Mouse (Mus musculus): ENCODE data around the gene Ski.

Ski gene

DNA sequence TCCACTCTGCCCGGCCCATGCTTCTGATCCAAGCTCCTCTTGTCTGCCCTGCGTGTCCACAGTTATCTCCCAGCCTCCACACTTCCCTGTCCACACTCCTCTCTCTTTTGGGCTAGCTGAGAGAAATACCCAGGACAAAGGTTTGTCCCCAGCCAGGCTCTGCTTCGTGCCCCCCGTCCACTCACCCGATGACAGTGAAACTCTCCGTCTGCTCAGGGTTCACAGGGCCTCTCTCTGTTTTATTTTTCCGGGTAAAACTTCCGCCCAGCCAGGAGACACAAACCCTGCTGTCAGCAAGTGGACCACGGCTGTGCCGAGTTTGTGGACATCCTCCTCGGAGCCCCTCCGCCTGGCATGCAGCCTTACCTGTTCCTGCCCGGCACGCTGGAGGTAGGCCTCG lies 94.0 kb downstream of the Ski start:
- no peak for DNase-seq

DNA sequence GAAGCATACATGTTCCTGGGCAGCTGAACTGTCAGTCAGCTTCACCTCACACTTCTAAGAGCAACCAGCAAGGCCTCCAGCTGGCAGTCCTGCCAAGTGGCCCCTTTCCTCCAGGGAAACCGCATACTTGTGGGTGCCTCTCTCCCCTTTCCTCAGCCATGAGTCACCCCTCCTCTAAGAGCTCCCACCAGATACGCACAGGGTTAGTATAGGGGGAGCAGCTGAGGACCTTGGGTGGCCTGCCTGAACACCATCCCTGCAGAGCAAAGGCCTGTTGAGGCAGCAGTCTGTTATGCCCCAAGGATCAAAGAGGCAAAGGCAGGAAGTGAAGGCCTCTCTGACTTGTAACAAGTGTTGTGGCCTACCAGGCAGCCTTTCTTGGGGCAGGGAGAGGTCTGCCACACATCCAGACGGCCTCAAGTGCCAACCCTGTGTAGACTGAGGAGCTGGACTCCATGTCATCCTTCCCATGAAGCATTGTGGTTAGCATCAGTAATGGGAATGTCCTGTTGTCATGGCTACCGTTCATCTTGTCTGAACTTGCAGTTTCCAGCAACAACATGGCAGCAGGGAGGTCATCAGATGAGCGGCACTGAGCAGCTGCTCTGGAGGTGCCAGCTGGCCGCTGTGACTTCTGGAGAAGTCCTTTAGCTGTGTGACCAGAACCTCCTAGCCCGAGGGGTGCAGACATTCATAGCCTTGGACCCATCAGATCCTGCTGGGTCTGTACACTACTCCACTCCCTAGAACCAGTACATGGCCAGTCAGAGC lies 95.6 kb downstream of the Ski start:
- peak; percentile 34 to 58 for DNase-seq

DNA sequence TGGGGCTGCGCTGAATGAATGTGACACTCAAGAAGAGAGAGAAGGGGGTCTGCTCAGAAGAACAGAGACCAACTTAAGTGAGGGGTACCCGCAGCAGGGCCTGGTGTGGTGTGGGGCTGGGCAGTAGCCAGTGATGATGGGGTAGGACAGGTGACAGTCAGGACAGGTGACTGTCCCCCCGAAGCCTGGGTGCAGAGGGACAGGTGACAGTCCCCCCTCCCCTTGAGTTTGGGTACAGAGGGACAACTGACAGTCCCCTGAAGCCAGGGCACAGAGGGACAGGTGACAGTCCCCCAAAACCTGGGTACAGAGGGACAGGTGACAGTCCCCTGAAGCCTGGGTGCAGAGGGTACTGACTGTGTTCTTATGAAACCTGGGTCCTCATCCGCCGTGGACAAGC lies 96.2 kb downstream of the Ski start:
- no peak for DNase-seq

DNA sequence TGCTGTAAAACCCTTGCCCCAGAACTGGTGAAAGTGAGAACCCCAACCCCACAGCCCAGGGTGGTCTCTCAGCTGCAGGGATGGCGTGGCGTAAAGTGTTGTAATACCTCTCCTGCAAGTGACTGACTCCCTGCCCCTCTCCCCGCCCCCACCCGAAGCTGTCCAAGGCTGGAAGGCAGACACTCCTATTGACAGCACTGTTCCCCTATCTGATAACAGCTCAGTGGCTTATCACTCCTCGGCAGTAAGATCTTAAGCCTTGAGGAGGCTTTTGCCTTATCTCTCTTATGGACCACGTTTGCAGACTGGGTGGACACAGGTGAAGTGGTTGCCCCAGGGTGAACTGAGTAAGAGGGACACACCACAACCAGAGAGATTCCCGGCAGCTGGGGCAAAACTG lies 97.1 kb downstream of the Ski start:
- DNase-seq = no peak

DNA sequence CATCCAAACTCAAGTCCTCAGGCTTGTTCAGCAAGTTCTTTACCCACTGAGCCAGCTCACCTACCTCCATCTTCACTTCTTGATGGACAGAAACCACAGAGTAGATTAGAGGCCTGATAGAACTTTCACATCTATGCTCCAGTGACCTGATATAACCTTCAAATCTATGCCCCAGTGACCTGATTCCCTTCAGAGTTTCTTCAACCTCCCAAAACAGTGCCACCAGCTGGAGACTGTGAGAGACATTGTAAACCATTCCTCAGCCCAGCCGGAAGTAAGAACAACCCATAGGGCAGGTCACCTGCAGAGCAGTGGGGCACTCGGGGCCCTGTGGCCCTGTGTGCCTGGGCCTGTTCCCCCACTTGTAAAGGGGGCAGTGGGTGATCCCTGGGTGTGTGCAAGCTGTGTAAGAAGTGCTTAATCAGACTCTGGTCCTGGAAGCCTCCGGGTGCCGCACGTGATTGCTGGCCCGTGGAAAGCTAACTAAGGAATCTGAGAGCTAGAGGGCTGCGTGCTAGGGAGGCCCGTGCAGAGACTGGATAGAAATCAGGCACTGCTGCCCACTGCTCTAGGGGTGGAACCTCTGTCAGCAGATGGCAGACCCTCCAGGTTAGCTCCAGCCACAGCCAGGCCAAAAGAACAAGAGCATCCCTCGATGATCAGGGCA lies 98.4 kb downstream of the Ski start:
- DNase-seq = no peak

DNA sequence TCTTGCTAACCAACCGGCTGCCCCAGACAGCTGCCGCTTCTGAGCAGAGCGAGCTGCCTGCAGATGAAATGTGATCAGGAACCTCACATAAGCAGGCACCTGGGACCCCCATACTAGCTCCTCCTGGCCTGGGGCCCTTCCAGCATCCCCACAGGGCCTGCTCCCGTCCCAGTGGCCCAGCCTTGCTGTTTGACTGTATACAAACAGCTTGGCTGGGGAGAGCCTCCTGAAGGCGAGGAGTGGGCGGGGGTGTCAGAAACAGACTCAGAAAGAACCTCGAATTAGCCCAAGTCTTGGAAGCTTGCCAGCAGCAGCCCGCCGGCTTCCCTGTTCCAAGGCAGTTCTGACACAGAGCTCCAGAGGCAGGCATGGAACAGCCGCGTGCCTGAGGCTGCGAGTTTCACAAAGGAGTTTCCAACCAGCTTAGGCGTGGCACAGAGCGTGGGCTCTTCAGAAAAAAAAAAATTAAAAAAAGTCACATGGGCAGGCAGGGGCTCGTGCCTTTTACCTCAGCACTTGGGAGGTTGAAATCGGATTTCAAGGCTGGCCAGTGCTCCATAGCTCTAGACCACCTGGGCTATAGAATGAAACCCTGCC lies 99.8 kb downstream of the Ski start:
- DNase-seq = peak; percentile 88 to 93

DNA sequence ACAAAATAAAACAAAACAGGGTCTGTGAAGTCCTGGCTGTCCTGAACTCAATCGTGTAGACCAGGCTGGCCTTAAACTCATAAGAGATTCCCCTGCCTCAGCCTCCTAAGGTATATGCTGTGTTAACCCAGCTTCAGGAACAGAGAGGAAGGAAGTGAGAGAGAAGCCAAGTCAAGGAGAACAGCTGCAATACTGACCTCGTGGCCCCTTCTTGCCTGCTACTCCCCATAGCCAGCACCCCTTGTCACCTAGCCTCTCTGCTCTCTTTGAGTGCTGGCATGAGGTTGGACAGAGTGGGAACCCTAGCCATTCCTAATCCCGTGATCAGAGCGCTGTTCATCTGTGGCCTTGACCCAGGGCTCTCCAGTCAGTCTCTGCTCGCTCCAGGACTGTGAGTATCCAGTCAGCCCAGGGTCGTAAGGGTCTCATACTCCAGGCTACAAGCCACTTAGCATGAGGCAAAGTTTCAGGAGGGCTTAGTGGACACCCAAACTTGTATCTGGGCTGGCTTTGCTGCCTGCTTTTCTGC lies 100.4 kb downstream of the Ski start:
- no peak for DNase-seq

DNA sequence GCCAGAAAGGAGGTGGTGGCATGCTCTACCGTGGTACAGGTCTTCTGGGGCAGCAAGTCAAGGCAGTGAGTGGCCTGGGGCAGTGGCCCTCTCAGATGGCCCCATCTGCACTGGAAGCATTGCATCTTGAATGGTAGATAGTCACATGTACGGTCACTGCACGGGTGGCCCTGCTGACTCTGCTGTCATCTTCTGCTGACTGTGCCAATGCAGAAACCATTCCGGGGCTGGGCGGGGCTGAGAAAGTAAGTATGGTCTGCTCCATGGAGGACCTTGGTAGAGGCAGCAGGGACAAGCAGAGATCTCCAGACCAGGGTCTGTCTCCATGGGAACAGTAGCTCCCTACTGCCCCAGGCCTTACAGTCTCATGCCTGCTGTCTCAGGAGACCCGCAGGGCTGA lies 101.2 kb downstream of the Ski start:
- no peak for DNase-seq

DNA sequence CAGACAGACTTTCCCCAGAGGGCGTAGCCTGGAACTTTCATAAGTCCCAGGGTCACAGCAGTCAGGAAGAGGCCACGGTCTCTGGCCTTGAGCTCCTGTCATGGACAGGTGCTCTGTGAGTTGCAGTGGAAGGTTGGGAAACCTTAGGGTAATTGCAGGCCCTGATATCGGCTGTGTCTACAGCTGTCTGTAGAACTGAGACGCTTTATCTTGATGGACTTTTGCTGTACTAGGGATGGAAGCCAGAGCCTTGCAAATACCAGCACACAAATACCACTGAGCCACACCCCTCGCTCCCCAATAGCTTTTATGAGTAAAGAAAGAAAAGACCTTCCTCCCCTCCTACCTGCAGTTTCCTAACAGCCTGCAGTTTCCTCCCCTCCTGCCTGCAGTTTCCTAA lies 101.8 kb downstream of the Ski start:
- DNase-seq = no peak

DNA sequence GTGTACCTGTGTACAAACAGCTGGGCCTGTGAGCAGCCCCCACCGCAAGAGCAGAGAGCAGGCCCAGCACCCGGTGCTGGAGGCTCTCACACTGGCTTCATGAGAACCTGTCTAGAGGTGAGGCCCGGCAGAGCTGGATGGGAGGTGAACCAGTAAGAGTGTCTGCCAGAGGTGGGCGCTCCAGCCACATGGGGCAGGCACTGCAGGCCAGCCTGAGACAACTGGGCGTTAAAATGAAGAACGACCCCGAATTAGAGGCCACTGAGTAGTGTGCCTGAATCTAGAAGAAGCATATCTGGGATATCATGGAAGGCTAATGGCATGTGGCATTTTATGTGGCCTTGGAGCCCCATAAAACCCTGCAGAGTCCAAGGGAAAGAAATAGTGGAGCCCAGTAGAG lies 102.4 kb downstream of the Ski start:
- DNase-seq = no peak

DNA sequence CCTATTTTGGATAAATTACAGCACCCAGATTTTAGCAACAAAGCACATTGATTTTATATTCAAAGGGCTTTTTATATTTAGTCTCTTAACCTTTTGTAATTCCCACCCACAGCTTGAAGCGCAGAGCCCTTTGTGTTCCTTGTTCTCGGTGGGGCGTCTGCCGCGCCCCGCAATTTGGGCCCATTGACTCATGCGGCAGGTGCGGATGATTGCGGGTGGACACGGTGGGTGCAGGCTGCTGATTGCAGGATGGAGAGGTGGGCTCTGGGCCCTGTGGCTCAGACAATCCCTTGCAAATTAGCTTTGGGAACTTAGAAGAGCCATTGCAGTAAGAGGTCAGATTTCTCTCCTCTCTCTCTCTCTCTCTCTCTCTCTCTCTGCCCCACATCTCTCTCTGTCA lies 104.1 kb downstream of the Ski start:
- DNase-seq = no peak

DNA sequence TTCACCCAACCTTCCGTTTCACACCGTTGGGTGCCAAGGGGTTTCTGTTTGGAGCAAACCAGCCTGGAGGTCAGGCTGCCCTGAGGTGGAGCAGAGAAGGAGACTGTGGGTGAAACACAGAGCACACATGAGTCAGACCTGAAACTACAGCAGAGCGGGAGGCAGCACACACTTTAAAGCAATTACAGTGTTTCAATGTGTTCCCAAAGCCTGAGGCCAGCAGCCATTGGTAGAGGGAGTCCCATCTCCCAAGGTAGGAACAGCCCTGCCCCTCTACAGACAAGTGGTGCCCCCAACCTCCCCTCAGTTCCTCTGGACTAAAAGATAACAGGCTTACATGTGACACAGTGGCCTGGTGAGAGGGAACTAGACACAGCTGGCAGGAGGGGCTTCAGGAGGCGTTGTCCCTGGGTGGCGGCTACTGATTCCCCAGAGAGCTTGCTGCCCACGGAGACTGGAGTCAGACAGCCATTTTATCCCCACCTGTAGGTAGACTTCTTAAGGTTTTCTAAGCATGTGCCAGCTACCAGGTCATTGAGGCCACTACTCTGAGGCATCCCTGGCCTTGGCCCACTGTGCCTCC lies 104.9 kb downstream of the Ski start:
- no peak for DNase-seq

DNA sequence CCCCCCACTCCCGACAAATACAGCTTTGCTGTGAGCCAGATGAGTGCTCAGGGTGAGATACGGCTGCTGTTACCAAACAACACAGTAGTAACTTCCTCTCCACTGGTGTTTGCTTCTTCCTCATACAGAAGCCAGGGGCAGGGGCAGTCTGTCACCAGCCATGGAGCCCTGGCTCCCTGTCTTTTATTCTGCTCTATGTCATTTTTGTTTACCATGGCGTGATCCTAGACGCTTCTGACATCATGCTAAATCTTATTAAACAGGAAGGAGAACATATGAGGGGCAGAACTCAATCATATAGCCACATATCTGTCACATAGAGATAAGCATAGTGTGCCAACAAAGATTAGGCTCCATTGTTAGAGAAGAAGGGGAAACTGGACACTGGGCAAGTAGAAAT lies 105.8 kb downstream of the Ski start:
- no peak for DNase-seq

DNA sequence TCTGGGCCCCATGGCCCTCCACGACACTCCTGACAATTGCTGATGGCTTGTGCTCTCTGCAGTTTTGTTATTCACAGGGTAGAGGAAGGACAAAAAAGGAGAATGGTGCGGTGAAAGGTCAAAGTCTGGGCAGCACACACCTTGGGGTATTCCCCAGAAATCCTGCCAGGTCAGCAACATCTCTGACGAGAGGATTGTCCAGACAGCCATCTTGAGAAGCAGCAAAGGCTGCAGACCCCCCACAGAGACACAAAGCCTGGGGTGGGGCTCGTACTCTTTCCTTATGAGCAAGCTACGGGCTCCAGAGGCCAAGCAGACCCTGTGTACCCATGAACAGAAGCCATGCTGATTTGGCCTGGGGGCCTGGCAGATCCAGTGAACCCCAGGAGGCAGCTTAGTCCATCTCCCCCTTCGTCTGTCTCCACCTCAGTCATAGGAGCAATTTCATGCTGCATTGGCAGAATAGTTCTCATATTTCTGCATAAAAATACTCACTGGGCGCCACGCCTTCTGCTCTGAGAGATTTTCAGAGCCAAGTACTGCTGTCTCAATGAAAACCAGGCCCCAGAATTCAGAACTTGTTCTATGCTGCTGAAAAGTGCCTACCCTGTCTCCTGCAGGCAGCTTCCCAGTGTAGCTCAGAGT lies 108.5 kb downstream of the Ski start:
- peak in 1 of 2 experiments; percentile 29 for DNase-seq

DNA sequence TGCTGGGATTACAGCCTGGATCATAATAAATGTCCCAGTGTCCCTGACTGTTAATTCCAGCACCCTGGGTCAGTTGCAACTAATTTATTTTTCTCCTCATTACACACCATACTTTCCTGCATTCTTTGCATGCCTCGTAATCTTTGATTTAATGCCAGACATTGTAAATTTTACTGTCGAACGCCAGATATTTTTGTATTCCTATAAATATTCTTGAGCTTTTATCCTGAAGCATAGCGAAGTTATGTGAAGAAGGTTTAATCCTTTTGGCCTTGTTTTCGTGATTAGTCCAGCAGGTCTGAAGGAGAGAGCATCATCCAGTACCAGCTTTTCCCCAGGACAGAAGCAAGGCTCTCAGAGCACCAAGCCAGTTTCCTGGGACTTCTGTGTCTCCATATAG lies 112.9 kb downstream of the Ski start:
- DNase-seq = no peak

DNA sequence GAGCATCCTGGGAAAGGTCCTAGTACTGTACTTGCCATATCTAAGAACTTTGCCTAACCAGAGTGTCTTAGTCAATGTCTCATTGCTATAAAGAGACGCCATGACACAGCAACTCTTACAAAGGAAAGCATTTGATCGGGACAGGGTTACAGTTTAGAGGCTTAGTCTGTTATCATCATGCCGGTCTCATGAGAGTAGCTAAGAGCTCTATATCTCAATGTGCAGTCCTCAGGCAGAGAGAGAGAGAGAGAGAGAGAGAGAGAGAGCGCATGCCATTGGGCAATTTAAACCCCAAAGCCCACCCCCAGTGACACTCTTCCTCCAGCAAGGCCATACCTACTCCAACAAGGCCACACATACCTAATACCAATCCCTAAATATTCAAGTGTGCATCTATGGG lies 114.5 kb downstream of the Ski start:
- DNase-seq = no peak

Data from lung, postnatal 4 days (tissue).